Mouse (Mus musculus) G1E (cell line): ENCODE measurements around the gene Myh11. TPM values are rescaled to one million over a fixed set of nuclear protein-coding genes. Genes with fewer than 3 reads are reported as not detected.

ENCODE experiments used
- ATAC-seq: 2 replicates; pipeline ENCODE4 v1.8.0; 2016; ENCODE audit warnings: mild to moderate bottlenecking; ENCODE audit not compliant: insufficient number of reproducible peaks, poor library complexity, low FRiP score, severe bottlenecking; ENCODE audit errors: extremely low read depth
- DNase-seq: peaks from one replicate; pipeline ENCODE4 v3.0.0; 2012; ENCODE audit warnings: low spot score
- H3K27me3 ChIP-seq: 2 replicates; pipeline ENCODE4 v1.6.1; 2012; ENCODE audit warnings: mild to moderate bottlenecking, low read length, inconsistent platforms; ENCODE audit not compliant: insufficient read depth
- H3K36me3 ChIP-seq: replicated peaks from 2 replicates; pipeline ENCODE3; 2012; ENCODE audit warnings: mild to moderate bottlenecking, inconsistent platforms
- H3K4me1 ChIP-seq: 2 replicates; pipeline ENCODE4 v1.6.1; 2012; ENCODE audit warnings: low read depth, low read length, inconsistent platforms, mixed read lengths; ENCODE audit not compliant: insufficient read depth
- H3K4me3 ChIP-seq: 2 replicates; pipeline ENCODE4 v1.5.1; 2012; ENCODE audit warnings: low read depth, mild to moderate bottlenecking, inconsistent platforms, low read length, moderate library complexity, mixed read lengths
- H3K9me3 ChIP-seq: replicated peaks from 2 replicates; pipeline ENCODE4 v1.6.1; 2012; ENCODE audit warnings: inconsistent platforms
- CTCF ChIP-seq: IDR thresholded peaks from 2 replicates; pipeline ENCODE4 v1.5.1; 2012; ENCODE audit warnings: low read depth, low read length, inconsistent platforms, mixed read lengths
- GATA1 ChIP-seq: IDR thresholded peaks from 2 replicates; pipeline ENCODE4 v1.6.1; 2012; ENCODE audit warnings: borderline replicate concordance, low read length, inconsistent platforms, mixed read lengths
- GATA2 ChIP-seq: IDR thresholded peaks from 2 replicates; pipeline ENCODE4 v1.6.1; 2012; ENCODE audit warnings: low read depth, low read length, inconsistent platforms, borderline replicate concordance
- POLR2AphosphoS5 ChIP-seq: IDR thresholded peaks from 2 replicates; pipeline ENCODE4 v1.6.1; 2012; ENCODE audit warnings: low read depth, low read length, inconsistent platforms; ENCODE audit not compliant: insufficient replicate concordance
- TAL1 ChIP-seq: conservative IDR thresholded peaks from 2 replicates; pipeline ENCODE4 v1.6.1; 2012; ENCODE audit warnings: low read depth, low read length, inconsistent platforms, mixed read lengths
- polyA plus RNA-seq: library from polyadenylated mRNA; stranded (reverse); fragments of >175 nt; gene quantifications from 2 replicates; pipeline ENCODE4 v1.2.3, GENCODE M21; 2012
- total RNA-seq, 2 experiments: library from RNA; stranded (forward) in 1 of 2; stranded (reverse) in 1 of 2; fragments of 200-1000 nt in 1 of 2; fragments of >200 nt in 1 of 2; fragmentation: Nextera tagmentation in 1 of 2; gene quantifications; 2 replicates each; pipeline ENCODE4 v1.2.3; 2014 to 2017

Gene Myh11
- total and polyA plus RNA-seq, 3 experiments, result 0.01 to 0.22 TPM; not detected in 1

GRCm38 (mm10) chr16:14215156-14215555 lies 76.0 kb downstream of the Myh11 start:
- Histone ChIP-seq H3K4me3 (no peak overlapping the region), H3K9me3 (no peaks in the 10 kb centered on the region), H3K27me3 (peaks cover 14% of the 10 kb centered on the region), H3K36me3 (no peaks in the 10 kb centered on the region), H3K4me1 (no peaks in the 10 kb centered on the region)
- no peak for DNase-seq
- ATAC-seq, result no peak
- no peak for TF ChIP-seq CTCF
- TF ChIP-seq POLR2AphosphoS5, result no peak
- TF ChIP-seq GATA1, result no peak
- no peak for TF ChIP-seq GATA2
- TF ChIP-seq TAL1, result no peak

- ATAC-seq, result no peak
- Histone ChIP-seq H3K4me1 (no peaks in the 10 kb centered on the region), H3K36me3 (peaks cover 7% of the 10 kb centered on the region), H3K9me3 (no peaks in the 10 kb centered on the region), H3K27me3 (peaks cover 24% of the 10 kb centered on the region), H3K4me3 (no peak overlapping the region)
- TF ChIP-seq GATA1 (no peak), CTCF (no peak), TAL1 (no peak), GATA2 (no peak), POLR2AphosphoS5 (no peak)
- no peak for DNase-seq
These were observed 92.4 kb downstream of the Myh11 start for GRCm38 (mm10) chr16:14198798-14199197.

- peak; percentile 33 for DNase-seq
- no peak for TF ChIP-seq TAL1
- peak; percentile 74 for TF ChIP-seq CTCF
- H3K4me1 ChIP-seq, result no peaks in the 10 kb centered on the region
- ATAC-seq, result no peak
- H3K4me3 ChIP-seq, result no peak overlapping the region
- H3K27me3 ChIP-seq, result peaks cover 11% of the 10 kb centered on the region
- peaks cover 35% of the 10 kb centered on the region for H3K36me3 ChIP-seq
- no peaks in the 10 kb centered on the region for H3K9me3 ChIP-seq
These were observed 95.7 kb downstream of the Myh11 start for GRCm38 (mm10) chr16:14195427-14195826.

- Histone ChIP-seq H3K36me3 (peaks cover 46% of the 10 kb centered on the region), H3K9me3 (no peaks in the 10 kb centered on the region), H3K4me1 (no peaks in the 10 kb centered on the region), H3K4me3 (no peak overlapping the region), H3K27me3 (peaks cover 2% of the 10 kb centered on the region; the same call in 1 of the 2 replicates)
- TF ChIP-seq CTCF, result no peak
- TF ChIP-seq TAL1, result no peak
- no peak for TF ChIP-seq POLR2AphosphoS5
- no peak for TF ChIP-seq GATA1
- ATAC-seq (no peak), DNase-seq (no peak)
These were observed 96.8 kb downstream of the Myh11 start for GRCm38 (mm10) chr16:14194164-14194950.

- Histone ChIP-seq H3K4me3 (no peak overlapping the region), H3K4me1 (no peaks in the 10 kb centered on the region), H3K36me3 (peaks cover 97% of the 10 kb centered on the region), H3K9me3 (no peaks in the 10 kb centered on the region), H3K27me3 (no peaks in the 10 kb centered on the region)
- no peak for ATAC-seq
- TF ChIP-seq GATA1 (no peak), CTCF (no peak), POLR2AphosphoS5 (no peak), TAL1 (no peak)
- no peak for DNase-seq
These were observed 105.7 kb downstream of the Myh11 start for GRCm38 (mm10) chr16:14185516-14185915.

GRCm38 (mm10) chr16:14183856-14184255 lies 107.3 kb downstream of the Myh11 start:
- no peak for DNase-seq
- Histone ChIP-seq H3K9me3 (no peaks in the 10 kb centered on the region), H3K4me3 (no peak overlapping the region), H3K36me3 (peaks cover 96% of the 10 kb centered on the region), H3K4me1 (no peaks in the 10 kb centered on the region), H3K27me3 (no peaks in the 10 kb centered on the region)
- TF ChIP-seq GATA1 (no peak), GATA2 (no peak), POLR2AphosphoS5 (no peak), CTCF (no peak), TAL1 (no peak)
- no peak for ATAC-seq

- DNase-seq (no peak), ATAC-seq (no peak)
- no peaks in the 10 kb centered on the region for H3K9me3 ChIP-seq
- peaks cover 96% of the 10 kb centered on the region for H3K36me3 ChIP-seq
- H3K4me1 ChIP-seq, result peaks cover 7% of the 10 kb centered on the region
- no peak for TF ChIP-seq GATA2
- no peak for TF ChIP-seq GATA1
- no peak for TF ChIP-seq TAL1
- TF ChIP-seq CTCF, result no peak
- no peak for TF ChIP-seq POLR2AphosphoS5
- H3K27me3 ChIP-seq, result no peaks in the 10 kb centered on the region
- no peak overlapping the region for H3K4me3 ChIP-seq
These were observed 108.8 kb downstream of the Myh11 start for GRCm38 (mm10) chr16:14182360-14182759.
